Comparison of ENCODE assay signal across 8 mouse cellular contexts in genomic region chr19:53600549-53601362, GRCm38 (mm10). TPM values are rescaled to one million over a fixed set of nuclear protein-coding genes. Genes with fewer than 3 reads are reported as not detected.
DNase-seq lines count a peak whose midpoint lies in the region; ATAC-seq and TF ChIP-seq lines count a peak whose summit lies in the region.

No protein-coding gene starts in this region.

- WGBS in heart, embryonic 14.5 days: under 1% methylated on average over 68 of the region's 82 CpGs
- WGBS in liver, postnatal 0 days (ENCODE audit: insufficient replicate concordance): 2% methylated on average over 56 of the region's 82 CpGs
- under 1% methylated on average over 38 of the region's 82 CpGs for WGBS in neural tube, embryonic 14.5 days

- no peak for TF ChIP-seq CTCF in brain, embryonic 14.5 days (IDR thresholded peaks at IDR 0.05; ENCODE audit: borderline replicate concordance, extremely low read depth, insufficient read depth, insufficient read length)
- TF ChIP-seq CTCF in liver, postnatal 0 days (IDR thresholded peaks at IDR 0.05; ENCODE audit: low read depth): no peak

- H3K4me1 ChIP-seq in ES-E14 (ENCODE audit: control insufficient read depth in 2 of 2, insufficient read depth in 2 of 2, low read length in 2 of 2, poor library complexity in 1 of 2): peaks cover 0 to 3% of the 10 kb centered on the region in 2 experiments; a peak in 2 of 4 replicates
- H3K4me1 ChIP-seq in heart, embryonic 14.5 days (ENCODE audit: control insufficient read depth in 2 of 2, insufficient read depth in 2 of 2, low read length in 2 of 2): peaks cover 4 to 15% of the 10 kb centered on the region in 2 experiments
- H3K4me1 ChIP-seq in liver, postnatal 0 days (ENCODE audit: insufficient read depth): peaks cover 12% of the 10 kb centered on the region
- peaks cover 15% of the 10 kb centered on the region for H3K4me1 ChIP-seq in neural tube, embryonic 14.5 days (ENCODE audit: control insufficient read depth, insufficient read depth, low read length)

- TF ChIP-seq POLR2A in brain, embryonic 14.5 days (IDR thresholded peaks at IDR 0.05; ENCODE audit: borderline replicate concordance, extremely low read depth, insufficient read depth, insufficient read length, poor library complexity, severe bottlenecking): 0 out of 2 replicates have a peak, but pooled peaks have one; percentile 9

- H3K4me3 ChIP-seq in ES-E14 (ENCODE audit: insufficient read depth in 1 of 2, low read depth in 1 of 2, low read length in 2 of 2, poor library complexity in 1 of 2, severe bottlenecking in 1 of 2): peak overlapping the region; percentile 81 to 86
- peak overlapping the region; percentile 84 to 100 for H3K4me3 ChIP-seq in heart, embryonic 14.5 days (ENCODE audit: control insufficient read depth in 1 of 2, insufficient read depth in 1 of 2, low read depth in 1 of 2, low read length in 2 of 2)
- H3K4me3 ChIP-seq in liver, postnatal 0 days (ENCODE audit: low read depth, low read length): peak overlapping the region; percentile 84
- H3K4me3 ChIP-seq in neural tube, embryonic 14.5 days (ENCODE audit: low read depth, low read length): peak overlapping the region; percentile 91

- peak overlapping the region; percentile 85 for H3K4me2 ChIP-seq in heart, embryonic 14.5 days (ENCODE audit: low read length)
- H3K4me2 ChIP-seq in liver, postnatal 0 days (ENCODE audit: low read depth, low read length): peak overlapping the region; percentile 94
- peak overlapping the region; percentile 95 for H3K4me2 ChIP-seq in neural tube, embryonic 14.5 days (ENCODE audit: low read depth, low read length)

- in situ Hi-C loops in ES-E14 (cut with MboI; ENCODE audit: low sequenced_read_pairs in 2 of 2, unreplicated experiment in 2 of 2): no loop called here

- DNase-seq in ES-E14 (ENCODE audit: low read depth, low spot score): no peak
- peak; percentile 78 for DNase-seq in brain, embryonic 14.5 days (ENCODE audit: low read depth)
- DNase-seq in kidney, postnatal 36 days: peak; percentile 49 to 68
- peak; percentile 75 for DNase-seq in liver, postnatal 0 days
- DNase-seq in testis, postnatal 14 days (ENCODE audit: low spot score): peak; percentile 77

- H3K9ac ChIP-seq in ES-E14 (ENCODE audit: insufficient read depth, low read depth, low read length, poor library complexity, severe bottlenecking): peak overlapping the region; percentile 90
- H3K9ac ChIP-seq in heart, embryonic 14.5 days (ENCODE audit: low read length): peak overlapping the region; percentile 97
- H3K9ac ChIP-seq in liver, postnatal 0 days (replicated peaks): peak overlapping the region; percentile 88
- H3K9ac ChIP-seq in neural tube, embryonic 14.5 days (replicated peaks; ENCODE audit: low read depth, low read length): peak overlapping the region; percentile 83

- H3K27ac ChIP-seq in ES-E14 (ENCODE audit: insufficient read depth, low read depth, low read length, poor library complexity, severe bottlenecking): peak overlapping the region; percentile 55
- H3K27ac ChIP-seq in heart, embryonic 14.5 days (replicated peaks in 1 of 2; ENCODE audit: control insufficient read depth in 1 of 2, insufficient read depth in 1 of 2, low read depth in 2 of 2, low read length in 2 of 2): peak overlapping the region; percentile 74 to 92
- H3K27ac ChIP-seq in liver, postnatal 0 days (ENCODE audit: low read depth): peak overlapping the region; percentile 71
- H3K27ac ChIP-seq in neural tube, embryonic 14.5 days (ENCODE audit: low read depth, low read length): peak overlapping the region; percentile 97

- no peaks in the 10 kb centered on the region for H3K27me3 ChIP-seq in heart, embryonic 14.5 days (ENCODE audit: control insufficient read depth, insufficient read depth, low read length)
- no peaks in the 10 kb centered on the region for H3K27me3 ChIP-seq in liver, postnatal 0 days (ENCODE audit: insufficient read depth, low read length)
- no peaks in the 10 kb centered on the region for H3K27me3 ChIP-seq in neural tube, embryonic 14.5 days (ENCODE audit: control insufficient read depth, insufficient read depth, low read length)

- no peaks in the 10 kb centered on the region for H3K9me3 ChIP-seq in ES-E14 (ENCODE audit: control insufficient read depth, insufficient read depth, low read depth, low read length)
- H3K9me3 ChIP-seq in heart, embryonic 14.5 days (ENCODE audit: control insufficient read depth, low read length): no peaks in the 10 kb centered on the region
- H3K9me3 ChIP-seq in liver, postnatal 0 days (ENCODE audit: low read length): no peaks in the 10 kb centered on the region
- no peaks in the 10 kb centered on the region for H3K9me3 ChIP-seq in neural tube, embryonic 14.5 days (ENCODE audit: control insufficient read depth, low read length)

- no peak for TF ChIP-seq EP300 in liver, postnatal 0 days (IDR thresholded peaks at IDR 0.05; ENCODE audit: low read depth)

- peaks cover 8% of the 10 kb centered on the region for H3K36me3 ChIP-seq in ES-E14 (ENCODE audit: control insufficient read depth, insufficient read depth, low read length, poor library complexity, severe bottlenecking)
- H3K36me3 ChIP-seq in heart, embryonic 14.5 days (ENCODE audit: control insufficient read depth, insufficient read depth, low read length): peaks cover 15% of the 10 kb centered on the region
- peaks cover 11% of the 10 kb centered on the region for H3K36me3 ChIP-seq in liver, postnatal 0 days (replicated peaks; ENCODE audit: insufficient read depth, low read length)
- H3K36me3 ChIP-seq in neural tube, embryonic 14.5 days (ENCODE audit: control insufficient read depth, insufficient read depth, low read length): no peaks in the 10 kb centered on the region

- ATAC-seq in erythroblast, adult 5-6 weeks (replicated peaks; ENCODE audit: low FRiP score, poor library complexity, severe bottlenecking): peak; percentile 63
- peak; percentile 69 for ATAC-seq in heart, embryonic 14.5 days (ENCODE audit: insufficient number of reproducible peaks, insufficient read depth, low FRiP score, low read depth)
- ATAC-seq in liver, postnatal 0 days: peak; percentile 55
- ATAC-seq in neural tube, embryonic 14.5 days (ENCODE audit: low read depth): peak; percentile 79

TF ChIP-seq in ES-E14, 5 proteins besides CTCF, POLR2A, EP300 and RAD21:
- TF ChIP-seq ZC3H11A (IDR thresholded peaks at IDR 0.05; ENCODE audit: borderline replicate concordance, low read depth, low read length) (no peak), CHD2 (IDR thresholded peaks at IDR 0.05; ENCODE audit: low read depth, low read length) (no peak), ZNF384 (IDR thresholded peaks at IDR 0.05; ENCODE audit: low read depth, low read length) (no peak), HCFC1 (IDR thresholded peaks at IDR 0.05; ENCODE audit: borderline replicate concordance, insufficient read depth, low read length) (no peak; the same call in 1 of the 2 replicates)

RNA-seq across cellular contexts. Expression of gene Smc3, which starts 0.6 kb away (rescaled TPM):
- total RNA-seq in ES-E14 (2012; rRNA removed): 54.8 and 76.0 TPM in 2 replicates
- 28.8 and 42.8 TPM in 2 replicates for polyA plus RNA-seq in brain, embryonic 14.5 days (2012; rRNA removed)
- total RNA-seq in erythroblast, adult 5-6 weeks (2015; ENCODE audit: low replicate concordance): 49.2 and 62.9 TPM in 2 replicates
- total RNA-seq in erythroblast, adult 5-6 weeks (2017; ENCODE audit: low replicate concordance): 80.2 and 115 TPM in 2 replicates
- polyA plus RNA-seq in heart, embryonic 14.5 days (2014; fragmentation: Nextera tagmentation; extraction: Ambion mirVana): 37.0 and 38.5 TPM in 2 replicates
- 19.4 and 19.7 TPM in 2 replicates for polyA plus RNA-seq in liver, postnatal 0 days (2015; fragmentation: Nextera tagmentation; extraction: Ambion mirVana)
- 57.0 and 60.6 TPM in 2 replicates for polyA plus RNA-seq in neural tube, embryonic 14.5 days (2014; fragmentation: Nextera tagmentation; extraction: Ambion mirVana)

RNA-seq across cellular contexts. Expression of gene Nutf2-ps1, which starts 11.9 kb away (rescaled TPM):
- total RNA-seq in ES-E14 (2012; rRNA removed): 38.3 and 48.2 TPM in 2 replicates
- 51.5 and 58.1 TPM in 2 replicates for polyA plus RNA-seq in brain, embryonic 14.5 days (2012; rRNA removed)
- 4.0 and 22.2 TPM in 2 replicates for total RNA-seq in erythroblast, adult 5-6 weeks (2015; ENCODE audit: low replicate concordance)
- total RNA-seq in erythroblast, adult 5-6 weeks (2017; ENCODE audit: low replicate concordance): 21.7 and 52.3 TPM in 2 replicates
- 276 and 280 TPM in 2 replicates for polyA plus RNA-seq in heart, embryonic 14.5 days (2014; fragmentation: Nextera tagmentation; extraction: Ambion mirVana)
- 86.8 and 101 TPM in 2 replicates for polyA plus RNA-seq in liver, postnatal 0 days (2015; fragmentation: Nextera tagmentation; extraction: Ambion mirVana)
- polyA plus RNA-seq in neural tube, embryonic 14.5 days (2014; fragmentation: Nextera tagmentation; extraction: Ambion mirVana): 203 and 206 TPM in 2 replicates
